Mouse (Mus musculus): ENCODE measurements around the gene Gpr61.

- TF ChIP-seq MAFK (IDR thresholded peaks at IDR 0.05; ENCODE audit: insufficient read depth, low read depth, low read length) (no peak), HCFC1 (IDR thresholded peaks at IDR 0.05; ENCODE audit: borderline replicate concordance, insufficient read depth, low read length) (no peak), ZNF384 (IDR thresholded peaks at IDR 0.05; ENCODE audit: low read depth, low read length) (no peak)
Measured at GRCm38 (mm10) chr3:108140786-108141185, 13.9 kb downstream of the Gpr61 start.

All from ES-E14 (cell line).